ENCODE assay signal across 13 mouse cellular contexts in the genomic region with DNA sequence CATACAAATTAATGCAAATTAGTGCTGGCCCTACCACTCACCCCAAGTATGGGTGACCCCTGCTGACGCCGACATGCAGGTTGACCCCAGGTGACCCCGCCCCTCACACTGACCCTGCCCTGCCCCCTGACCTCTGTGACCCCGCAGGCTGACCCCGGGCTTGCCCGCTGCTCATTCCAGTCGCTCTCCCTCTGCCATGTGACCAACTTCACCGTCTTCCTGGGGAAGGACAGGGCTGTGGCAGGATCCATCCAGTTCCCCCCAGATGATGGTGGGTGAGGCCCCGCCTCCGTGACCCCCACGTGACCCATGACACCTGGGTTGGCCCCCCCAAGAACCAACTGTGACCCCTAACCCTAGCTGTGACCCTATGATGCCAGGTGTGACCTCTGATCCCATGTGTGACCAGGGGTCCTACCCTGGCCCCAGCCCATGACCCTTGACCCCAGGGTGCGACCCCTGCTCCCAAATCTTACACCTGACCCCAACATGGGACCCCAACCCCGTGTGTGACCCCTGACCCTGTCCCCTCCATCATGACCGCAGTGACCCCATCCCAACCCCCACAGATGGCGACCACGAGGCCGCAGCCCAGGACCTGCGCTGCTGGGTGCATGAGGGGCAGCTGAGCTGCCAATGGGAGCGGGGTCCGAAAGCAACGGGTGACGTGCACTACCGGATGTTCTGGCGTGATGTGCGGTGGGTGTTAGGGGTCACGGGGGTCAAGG. TPM values are rescaled to one million over a fixed set of nuclear protein-coding genes. Genes with fewer than 3 reads are reported as not detected.
DNase-seq lines count a peak whose midpoint lies in the region; ATAC-seq lines count a peak whose summit lies in the region.
"Had no signal": no experiment of that assay in that cellular context is flagged by ENCODE, and none has a peak within 500 bp of the region (broad histone marks: within the 10 kb centered on the region; RNA-seq: fewer than 3 reads in every experiment).

No protein-coding gene starts in this region.

- H3K9me3 ChIP-seq in hindbrain, embryonic 11.5 days (ENCODE audit: control insufficient read depth, low read length), result peaks cover 14% of the 10 kb centered on the region
- H3K9me3 ChIP-seq in hindbrain, embryonic 16.5 days (ENCODE audit: control insufficient read depth, low read length), result peaks cover 49% of the 10 kb centered on the region
- H3K9me3 ChIP-seq in neural tube, embryonic 11.5 days (ENCODE audit: control insufficient read depth, low read length), result peaks cover 29% of the 10 kb centered on the region
- H3K9me3 ChIP-seq in neural tube, embryonic 15.5 days (replicated peaks), result peaks cover 20% of the 10 kb centered on the region; the same call in 1 of the 2 replicates
- H3K9me3 ChIP-seq in embryonic facial prominence, embryonic 11.5 days (replicated peaks; ENCODE audit: control insufficient read depth, low read length), result peaks cover 14% of the 10 kb centered on the region
- peaks cover 67% of the 10 kb centered on the region for H3K9me3 ChIP-seq in hindbrain, embryonic 10.5 days

- ATAC-seq in hindbrain, embryonic 11.5 days (ENCODE audit: low FRiP score), result no peak
- no peak for ATAC-seq in hindbrain, embryonic 16.5 days
- ATAC-seq in neural tube, embryonic 11.5 days (ENCODE audit: insufficient read depth, low FRiP score, low TSS enrichment), result no peak
- no peak for ATAC-seq in neural tube, embryonic 15.5 days (ENCODE audit: low FRiP score)
- no peak for ATAC-seq in embryonic facial prominence, embryonic 11.5 days (replicated peaks; ENCODE audit: insufficient number of reproducible peaks, low FRiP score, low TSS enrichment, low read depth)
- no peak for ATAC-seq in megakaryocyte-erythroid progenitor cell, adult 5-6 weeks (replicated peaks; ENCODE audit: low FRiP score, low TSS enrichment, poor library complexity, severe bottlenecking)

- 96% methylated on average over 25 of the region's 26 CpGs for WGBS in hindbrain, embryonic 11.5 days
- WGBS in hindbrain, embryonic 16.5 days, result 91% methylated on average over 26 of the region's 26 CpGs
- WGBS in neural tube, embryonic 11.5 days, result 95% methylated on average over 26 of the region's 26 CpGs
- 90% methylated on average over 26 of the region's 26 CpGs for WGBS in neural tube, embryonic 15.5 days
- 94% methylated on average over 25 of the region's 26 CpGs for WGBS in embryonic facial prominence, embryonic 11.5 days
- 97% methylated on average over 26 of the region's 26 CpGs for WGBS in hindbrain, embryonic 10.5 days

- H3K4me2 ChIP-seq in hindbrain, embryonic 11.5 days (replicated peaks; ENCODE audit: low read depth, low read length), result no peak overlapping the region
- H3K4me2 ChIP-seq in hindbrain, embryonic 16.5 days (ENCODE audit: low read length), result no peak overlapping the region
- H3K4me2 ChIP-seq in neural tube, embryonic 11.5 days (ENCODE audit: low read depth), result no peak overlapping the region
- no peak overlapping the region for H3K4me2 ChIP-seq in neural tube, embryonic 15.5 days
- no peak overlapping the region for H3K4me2 ChIP-seq in embryonic facial prominence, embryonic 11.5 days (ENCODE audit: low read depth, low read length)
- H3K4me2 ChIP-seq: hindbrain, embryonic 13.5 days; limb, embryonic 12.5 days had no signal

- no peak overlapping the region for H3K4me3 ChIP-seq in hindbrain, embryonic 11.5 days (ENCODE audit: low read depth, low read length)
- H3K4me3 ChIP-seq in hindbrain, embryonic 16.5 days (ENCODE audit: low read length), result no peak overlapping the region
- no peak overlapping the region for H3K4me3 ChIP-seq in neural tube, embryonic 11.5 days (ENCODE audit: low read depth, low read length)
- no peak overlapping the region for H3K4me3 ChIP-seq in neural tube, embryonic 15.5 days (replicated peaks)
- H3K4me3 ChIP-seq in embryonic facial prominence, embryonic 11.5 days (ENCODE audit: low read depth, low read length), result no peak overlapping the region
- no peak overlapping the region for H3K4me3 ChIP-seq in hindbrain, embryonic 10.5 days
- H3K4me3 ChIP-seq: hindbrain, embryonic 13.5 days; limb, embryonic 12.5 days had no signal

- 0 out of 2 replicates have a peak, but pooled peaks cover 2% of the 10 kb centered on the region for H3K36me3 ChIP-seq in hindbrain, embryonic 11.5 days (ENCODE audit: control insufficient read depth, insufficient read depth, low read length)
- H3K36me3 ChIP-seq in hindbrain, embryonic 16.5 days (ENCODE audit: control insufficient read depth, insufficient read depth, low read length), result peaks cover 5% of the 10 kb centered on the region
- no peaks in the 10 kb centered on the region for H3K36me3 ChIP-seq in neural tube, embryonic 11.5 days (ENCODE audit: control insufficient read depth, insufficient read depth, low read length)
- peaks cover 5% of the 10 kb centered on the region; the same call in 1 of the 2 replicates for H3K36me3 ChIP-seq in neural tube, embryonic 15.5 days
- H3K36me3 ChIP-seq in embryonic facial prominence, embryonic 11.5 days (replicated peaks; ENCODE audit: control insufficient read depth, insufficient read depth, low read depth, low read length), result no peaks in the 10 kb centered on the region
- peaks cover 35% of the 10 kb centered on the region for H3K36me3 ChIP-seq in hindbrain, embryonic 10.5 days
- H3K36me3 ChIP-seq: hindbrain, embryonic 13.5 days had no signal

- no peaks in the 10 kb centered on the region for H3K27me3 ChIP-seq in hindbrain, embryonic 11.5 days (ENCODE audit: control insufficient read depth, insufficient read depth, low read length)
- H3K27me3 ChIP-seq in hindbrain, embryonic 16.5 days (replicated peaks; ENCODE audit: control insufficient read depth, insufficient read depth, low read length), result no peaks in the 10 kb centered on the region
- no peaks in the 10 kb centered on the region for H3K27me3 ChIP-seq in neural tube, embryonic 11.5 days (ENCODE audit: control insufficient read depth, insufficient read depth, low read length)
- no peaks in the 10 kb centered on the region for H3K27me3 ChIP-seq in neural tube, embryonic 15.5 days (replicated peaks)
- no peaks in the 10 kb centered on the region for H3K27me3 ChIP-seq in embryonic facial prominence, embryonic 11.5 days (ENCODE audit: control insufficient read depth, insufficient read depth, low read length)
- no peaks in the 10 kb centered on the region for H3K27me3 ChIP-seq in hindbrain, embryonic 10.5 days (ENCODE audit: insufficient read depth, poor library complexity, severe bottlenecking)
- H3K27me3 ChIP-seq: hindbrain, embryonic 13.5 days; limb, embryonic 12.5 days; Patski had no signal

- no peak overlapping the region for H3K9ac ChIP-seq in hindbrain, embryonic 11.5 days (ENCODE audit: low read depth, low read length)
- H3K9ac ChIP-seq in hindbrain, embryonic 16.5 days (ENCODE audit: low read depth, low read length), result no peak overlapping the region
- H3K9ac ChIP-seq in neural tube, embryonic 11.5 days (ENCODE audit: low read length), result no peak overlapping the region
- no peak overlapping the region for H3K9ac ChIP-seq in neural tube, embryonic 15.5 days (replicated peaks)
- no peak overlapping the region for H3K9ac ChIP-seq in embryonic facial prominence, embryonic 11.5 days (replicated peaks; ENCODE audit: low read length)
- H3K9ac ChIP-seq: hindbrain, embryonic 13.5 days; limb, embryonic 12.5 days had no signal

- DNase-seq in hindbrain, embryonic 11.5 days (ENCODE audit: low spot score), result peak; percentile 26
- peak; percentile 15 for DNase-seq in neural tube, embryonic 11.5 days (ENCODE audit: low spot score)
- peak; percentile 2 for DNase-seq in embryonic facial prominence, embryonic 11.5 days (ENCODE audit: low spot score)
- peak; percentile 7 to 22 for DNase-seq in thymus, postnatal 10 days (ENCODE audit: low spot score in 2 of 2)
- DNase-seq in hindbrain, embryonic 10.5 days (ENCODE audit: low spot score), result no peak

- H3K4me1 ChIP-seq in hindbrain, embryonic 11.5 days (replicated peaks; ENCODE audit: control insufficient read depth, insufficient read depth, low read length), result no peaks in the 10 kb centered on the region
- H3K4me1 ChIP-seq in hindbrain, embryonic 16.5 days (ENCODE audit: control insufficient read depth, insufficient read depth, low read depth, low read length), result no peaks in the 10 kb centered on the region; the same call in none of the 2 replicates
- no peaks in the 10 kb centered on the region for H3K4me1 ChIP-seq in neural tube, embryonic 11.5 days (ENCODE audit: control insufficient read depth, insufficient read depth, low read length)
- 0 out of 2 replicates have a peak, but pooled peaks cover 6% of the 10 kb centered on the region for H3K4me1 ChIP-seq in neural tube, embryonic 15.5 days
- H3K4me1 ChIP-seq in embryonic facial prominence, embryonic 11.5 days (ENCODE audit: control insufficient read depth, insufficient read depth, low read length), result no peaks in the 10 kb centered on the region
- H3K4me1 ChIP-seq in hindbrain, embryonic 10.5 days (replicated peaks), result peaks cover 12% of the 10 kb centered on the region; the same call in 1 of the 2 replicates
- H3K4me1 ChIP-seq: limb, embryonic 12.5 days had no signal

- H3K27ac ChIP-seq in hindbrain, embryonic 11.5 days (ENCODE audit: low read depth, low read length), result no peak overlapping the region
- H3K27ac ChIP-seq in hindbrain, embryonic 16.5 days (ENCODE audit: low read depth, low read length), result no peak overlapping the region
- H3K27ac ChIP-seq in neural tube, embryonic 11.5 days (ENCODE audit: low read depth, low read length), result no peak overlapping the region
- no peak overlapping the region for H3K27ac ChIP-seq in neural tube, embryonic 15.5 days (replicated peaks)
- no peak overlapping the region for H3K27ac ChIP-seq in embryonic facial prominence, embryonic 11.5 days (replicated peaks; ENCODE audit: low read depth, low read length)
- no peak overlapping the region for H3K27ac ChIP-seq in hindbrain, embryonic 10.5 days
- H3K27ac ChIP-seq: hindbrain, embryonic 13.5 days; limb, embryonic 12.5 days had no signal

RNA-seq across cellular contexts. Expression of a gene that starts 2.8 kb away (rescaled TPM):
- 3.0 TPM in 2 replicates for polyA plus RNA-seq in hindbrain, embryonic 11.5 days (2014; fragmentation: Nextera tagmentation; extraction: Ambion mirVana)
- 2.3 and 3.0 TPM in 2 replicates for polyA plus RNA-seq in hindbrain, embryonic 16.5 days (2015; fragmentation: Nextera tagmentation; extraction: Ambion mirVana)
- polyA plus RNA-seq in neural tube, embryonic 11.5 days (2014; fragmentation: Nextera tagmentation; extraction: Ambion mirVana), result 2.4 and 3.1 TPM in 2 replicates
- 2.9 and 4.3 TPM in 2 replicates for polyA plus RNA-seq in neural tube, embryonic 15.5 days (2015; fragmentation: Nextera tagmentation; extraction: Ambion mirVana)
- polyA plus RNA-seq in embryonic facial prominence, embryonic 11.5 days (2014; fragmentation: Nextera tagmentation; extraction: Ambion mirVana), result 1.4 and 3.8 TPM in 2 replicates
- 2.1 and 5.2 TPM in 2 replicates for polyA plus RNA-seq in hindbrain, embryonic 10.5 days (2016; fragmentation: Nextera tagmentation; extraction: Ambion mirVana)
- total RNA-seq in megakaryocyte-erythroid progenitor cell, adult 5-6 weeks (2014; fragmentation: Nextera tagmentation), result 5.0 and 5.9 TPM in 2 replicates
- total RNA-seq in megakaryocyte-erythroid progenitor cell, adult 5-6 weeks (2017), result 5.9 TPM in 1 of 2 replicates, not detected in the other

RNA-seq across cellular contexts. Expression of a gene that starts 26.2 kb away (rescaled TPM):
- not detected in 2 replicates for polyA plus RNA-seq in hindbrain, embryonic 11.5 days (2014; fragmentation: Nextera tagmentation; extraction: Ambion mirVana)
- 0.11 TPM in 1 of 2 replicates, not detected in the other for polyA plus RNA-seq in hindbrain, embryonic 16.5 days (2015; fragmentation: Nextera tagmentation; extraction: Ambion mirVana)
- polyA plus RNA-seq in neural tube, embryonic 11.5 days (2014; fragmentation: Nextera tagmentation; extraction: Ambion mirVana), result not detected in 2 replicates
- polyA plus RNA-seq in neural tube, embryonic 15.5 days (2015; fragmentation: Nextera tagmentation; extraction: Ambion mirVana), result 0.04 TPM in 1 of 2 replicates, not detected in the other
- not detected in 2 replicates for polyA plus RNA-seq in embryonic facial prominence, embryonic 11.5 days (2014; fragmentation: Nextera tagmentation; extraction: Ambion mirVana)
- polyA plus RNA-seq in hindbrain, embryonic 10.5 days (2016; fragmentation: Nextera tagmentation; extraction: Ambion mirVana), result not detected in 2 replicates
- total RNA-seq in megakaryocyte-erythroid progenitor cell, adult 5-6 weeks (2014; fragmentation: Nextera tagmentation), result not detected in 2 replicates
- total RNA-seq in megakaryocyte-erythroid progenitor cell, adult 5-6 weeks (2017), result not detected in 2 replicates
- polyA plus RNA-seq: limb, embryonic 12.5 days; midbrain, embryonic 16.5 days; small intestine, adult 2 months had no signal

RNA-seq across cellular contexts. Expression of a gene that starts 52.3 kb away (rescaled TPM):
- polyA plus RNA-seq in hindbrain, embryonic 11.5 days (2014; fragmentation: Nextera tagmentation; extraction: Ambion mirVana), result not detected in 2 replicates
- not detected in 2 replicates for polyA plus RNA-seq in hindbrain, embryonic 16.5 days (2015; fragmentation: Nextera tagmentation; extraction: Ambion mirVana)
- not detected in 2 replicates for polyA plus RNA-seq in neural tube, embryonic 11.5 days (2014; fragmentation: Nextera tagmentation; extraction: Ambion mirVana)
- not detected in 2 replicates for polyA plus RNA-seq in neural tube, embryonic 15.5 days (2015; fragmentation: Nextera tagmentation; extraction: Ambion mirVana)
- polyA plus RNA-seq in embryonic facial prominence, embryonic 11.5 days (2014; fragmentation: Nextera tagmentation; extraction: Ambion mirVana), result not detected in 2 replicates
- polyA plus RNA-seq in hindbrain, embryonic 10.5 days (2016; fragmentation: Nextera tagmentation; extraction: Ambion mirVana), result not detected in 2 replicates
- total RNA-seq in megakaryocyte-erythroid progenitor cell, adult 5-6 weeks (2014; fragmentation: Nextera tagmentation), result not detected in 2 replicates
- total RNA-seq in megakaryocyte-erythroid progenitor cell, adult 5-6 weeks (2017), result not detected in 2 replicates
- polyA plus RNA-seq: hindbrain, embryonic 13.5 days; limb, embryonic 12.5 days; midbrain, embryonic 16.5 days; Patski; small intestine, adult 2 months had no signal
